Mouse (Mus musculus) colon, adult 2 months (tissue): ENCODE results near the gene Gm17416. TPM values are rescaled to one million over a fixed set of nuclear protein-coding genes. Genes with fewer than 3 reads are reported as not detected.

Experiments
- polyA plus RNA-seq: library from polyadenylated mRNA; depleted of rRNA; stranded (reverse); fragments of >200 nt; gene quantifications from 2 replicates; pipeline ENCODE4 v1.2.3, GENCODE M21; 2012; rRNA removed

Gm17416 gene
- not detected in 2 replicates for polyA plus RNA-seq

GRCm38 (mm10) chr2:152569038-152569437 is at the start of gene Gm17416:
Gene Gm17416, plus strand, starts transcription at chr2:152569338.

GRCm38 (mm10) chr2:152539944-152540710 is 29.0 kb upstream of the Gm17416 start, which contains the start of gene Defb29:
Gene Defb29, minus strand, starts transcription at chr2:152540098.

GRCm38 (mm10) chr2:152572114-152572794 is 3.1 kb downstream of the Gm17416 start, which contains the start of gene Defb21:
Gene Defb21, plus strand, starts transcription at chr2:152572744.

GRCm38 (mm10) chr2:152580107-152580506 is 11.0 kb downstream of the Gm17416 start, which contains the start of gene Defb19:
Gene Defb19, minus strand, starts transcription at chr2:152580312.

GRCm38 (mm10) chr2:152599299-152599698 is 30.2 kb downstream of the Gm17416 start, which contains the start of gene Defb45:
Gene Defb45, minus strand, starts transcription at chr2:152599399.

GRCm38 (mm10) chr2:152604057-152604456 is 34.9 kb downstream of the Gm17416 start, which contains the start of gene Defb36:
Gene Defb36, plus strand, starts transcription at chr2:152604327.

Other genes starting within 250 kb of the Gm17416 start
- 239 and 263 TPM in 2 replicates for gene Rbck1, start 236.7 kb upstream of the Gm17416 start, polyA plus RNA-seq
- gene Trib3, start 225.3 kb upstream of the Gm17416 start, polyA plus RNA-seq: 0.86 and 1.2 TPM in 2 replicates
- 0.73 and 0.76 TPM in 2 replicates for gene Nrsn2, start 192.7 kb upstream of the Gm17416 start, polyA plus RNA-seq
- 4.1 and 4.9 TPM in 2 replicates for gene Sox12, start 171.3 kb upstream of the Gm17416 start, polyA plus RNA-seq
- 2.9 and 4.2 TPM in 2 replicates for gene Zcchc3, start 154.3 kb upstream of the Gm17416 start, polyA plus RNA-seq
- gene 6820408C15Rik, start 153.8 kb upstream of the Gm17416 start, polyA plus RNA-seq: not detected in 2 replicates
- not detected in 2 replicates for gene Defb23, start 104.7 kb upstream of the Gm17416 start, polyA plus RNA-seq
- not detected in 2 replicates for gene Defb20, start 92.3 kb upstream of the Gm17416 start, polyA plus RNA-seq
- gene Defb22, start 79.2 kb upstream of the Gm17416 start, polyA plus RNA-seq: not detected in 2 replicates
- not detected in 2 replicates for gene Defb26, start 57.6 kb upstream of the Gm17416 start, polyA plus RNA-seq
- not detected in 2 replicates for gene Defb28, start 51.1 kb upstream of the Gm17416 start, polyA plus RNA-seq
- not detected in 2 replicates for gene Defb29, start 29.2 kb upstream of the Gm17416 start, polyA plus RNA-seq
- gene Defb21, start 3.4 kb downstream of the Gm17416 start, polyA plus RNA-seq: not detected in 2 replicates
- not detected in 2 replicates for gene Defb19, start 11.0 kb downstream of the Gm17416 start, polyA plus RNA-seq
- gene Defb45, start 30.1 kb downstream of the Gm17416 start, polyA plus RNA-seq: 0.51 TPM in 1 of 2 replicates, not detected in the other
- 0.35 TPM in 1 of 2 replicates, not detected in the other for gene Defb36, start 35.0 kb downstream of the Gm17416 start, polyA plus RNA-seq
- not detected in 2 replicates for gene Defb25, start 53.7 kb downstream of the Gm17416 start, polyA plus RNA-seq
- 11.0 and 13.3 TPM in 2 replicates for gene Rem1, start 57.6 kb downstream of the Gm17416 start, polyA plus RNA-seq
- gene H13, start 100.1 kb downstream of the Gm17416 start, polyA plus RNA-seq: 166 and 184 TPM in 2 replicates
- gene Mcts2, start 117.7 kb downstream of the Gm17416 start, polyA plus RNA-seq: 2.8 and 3.4 TPM in 2 replicates
- gene Id1, start 166.9 kb downstream of the Gm17416 start, polyA plus RNA-seq: 963 and 1,196 TPM in 2 replicates
- gene Cox4i2, start 184.8 kb downstream of the Gm17416 start, polyA plus RNA-seq: 3.6 and 3.7 TPM in 2 replicates